Mouse (Mus musculus): Measurements from ENCODE around the gene Kif9. TPM values are rescaled to one million over a fixed set of nuclear protein-coding genes. Genes with fewer than 3 reads are reported as not detected.

Gene Kif9
- total and polyA plus RNA-seq, 2 experiments from 2014 or later: 3.8 to 4.4 TPM

DNA sequence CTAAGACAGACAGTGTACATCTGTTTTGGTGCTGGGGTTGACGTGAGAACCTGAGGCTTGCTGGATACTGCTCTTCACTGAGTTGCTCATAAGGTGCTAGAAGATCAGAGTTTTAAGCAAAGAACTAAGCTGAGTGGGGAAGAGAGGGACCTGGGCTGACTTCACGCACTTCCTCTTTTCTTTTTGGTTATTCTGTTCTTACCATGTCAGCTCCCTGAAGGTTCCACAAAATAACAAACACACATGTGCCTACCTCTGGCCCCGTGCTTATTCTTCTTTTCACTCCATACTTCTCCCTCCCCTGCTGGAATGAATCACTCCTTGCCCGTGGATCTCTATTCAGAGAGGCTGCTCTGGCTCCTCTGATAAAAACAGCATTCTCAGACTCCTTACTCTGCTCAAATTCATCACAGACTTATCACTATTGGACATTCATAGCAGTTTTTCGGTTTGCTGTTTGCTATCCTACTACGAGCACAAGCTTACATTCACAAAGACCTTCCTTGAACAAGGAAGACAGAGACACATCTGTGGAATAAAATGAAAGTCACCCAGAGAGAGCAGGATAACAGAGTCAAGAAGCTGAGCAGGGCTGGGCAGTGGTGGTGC is 12.7 kb upstream of the Kif9 start:
- Histone ChIP-seq H3K27me3 (ENCODE audit: insufficient read depth, low read length) (no peaks in the 10 kb centered on the region), H3K4me3 (ENCODE audit: low read depth, low read length) (no peak overlapping the region), H3K9ac (no peak overlapping the region), H3K4me2 (ENCODE audit: low read depth) (no peak overlapping the region), H3K27ac (ENCODE audit: low read depth, low read length) (no peak overlapping the region), H3K36me3 (ENCODE audit: insufficient read depth) (0 out of 2 replicates have a peak, but pooled peaks cover 4% of the 10 kb centered on the region), H3K4me1 (ENCODE audit: insufficient read depth) (no peaks in the 10 kb centered on the region), H3K9me3 (ENCODE audit: low read length) (no peaks in the 10 kb centered on the region)
- no peak for TF ChIP-seq CTCF (IDR thresholded peaks at IDR 0.05; ENCODE audit: low read depth)
- 90% methylated on average over 6 of the region's 6 CpGs for whole genome bisulfite sequencing
- DNase-seq (no peak), ATAC-seq (no peak)

DNA sequence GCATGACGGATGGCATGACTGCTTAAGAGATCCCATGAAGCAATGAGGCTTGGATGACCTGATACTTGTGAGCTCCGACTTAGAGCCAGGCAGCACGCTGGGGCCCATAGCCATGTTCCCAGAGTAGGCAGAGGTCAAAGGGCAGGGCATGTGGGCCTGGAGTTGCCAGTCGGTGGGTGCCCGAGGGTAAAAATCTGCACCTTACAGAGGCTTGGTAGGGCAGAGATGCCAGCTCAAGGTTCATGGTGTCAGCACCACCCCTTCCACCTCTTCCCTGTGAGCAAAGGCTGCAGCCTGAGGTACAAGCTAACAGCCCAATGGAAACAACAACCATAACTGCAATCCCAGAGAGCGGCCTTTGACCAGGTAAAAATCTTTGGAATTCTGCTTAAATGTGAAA is 11.4 kb upstream of the Kif9 start:
- TF ChIP-seq CTCF (IDR thresholded peaks at IDR 0.05; ENCODE audit: low read depth): no peak
- DNase-seq (no peak), ATAC-seq (no peak)
- Histone ChIP-seq H3K27ac (ENCODE audit: low read depth, low read length) (no peak overlapping the region), H3K4me2 (ENCODE audit: low read depth) (no peak overlapping the region), H3K36me3 (ENCODE audit: insufficient read depth) (0 out of 2 replicates have a peak, but pooled peaks cover 4% of the 10 kb centered on the region), H3K4me3 (ENCODE audit: low read depth, low read length) (no peak overlapping the region), H3K9ac (no peak overlapping the region), H3K9me3 (ENCODE audit: low read length) (no peaks in the 10 kb centered on the region), H3K4me1 (ENCODE audit: insufficient read depth) (no peaks in the 10 kb centered on the region), H3K27me3 (ENCODE audit: insufficient read depth, low read length) (no peaks in the 10 kb centered on the region)
- 93% methylated on average over 6 of the region's 6 CpGs for WGBS

GRCm38 (mm10) chr9:110466179-110466578 is 10.6 kb upstream of the Kif9 start:
- TF ChIP-seq CTCF (IDR thresholded peaks at IDR 0.05; ENCODE audit: low read depth): peak; percentile 39; the same call in 1 of the 2 replicates
- no peaks in the 10 kb centered on the region for H3K9me3 ChIP-seq (ENCODE audit: low read length)
- no peaks in the 10 kb centered on the region for H3K4me1 ChIP-seq (ENCODE audit: insufficient read depth)
- DNase-seq (peak; percentile 19), ATAC-seq (no peak)
- no peak overlapping the region for H3K4me2 ChIP-seq (ENCODE audit: low read depth)
- H3K27ac ChIP-seq (ENCODE audit: low read depth, low read length): no peak overlapping the region
- no peak overlapping the region for H3K9ac ChIP-seq
- H3K4me3 ChIP-seq (ENCODE audit: low read depth, low read length): no peak overlapping the region
- 92% methylated on average over 3 of the region's 3 CpGs for WGBS
- H3K36me3 ChIP-seq (ENCODE audit: insufficient read depth): 0 out of 2 replicates have a peak, but pooled peaks cover 4% of the 10 kb centered on the region
- H3K27me3 ChIP-seq (ENCODE audit: insufficient read depth, low read length): no peaks in the 10 kb centered on the region

DNA sequence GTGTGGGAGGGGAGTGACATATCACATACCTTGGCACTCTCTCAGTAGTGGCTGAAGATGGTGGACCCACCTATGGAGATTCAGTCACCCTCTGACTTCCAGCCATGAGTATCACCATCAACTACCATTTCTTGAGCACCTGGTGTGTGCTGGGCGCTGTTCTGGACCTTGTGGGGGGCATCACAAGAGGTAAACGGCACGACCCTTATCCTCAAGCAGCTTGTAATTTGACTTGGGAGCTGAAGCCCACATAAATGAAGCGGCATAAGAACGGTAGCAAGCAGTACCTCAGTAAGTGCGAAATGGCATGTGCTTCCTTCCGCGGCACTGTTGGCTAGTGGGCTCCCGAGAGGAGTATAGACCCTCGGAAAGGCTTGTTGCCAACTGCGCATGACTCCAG is 1.2 kb downstream of the Kif9 start:
- no peak for TF ChIP-seq CTCF (IDR thresholded peaks at IDR 0.05; ENCODE audit: low read depth)

GRCm38 (mm10) chr9:110478639-110479038 is 1.9 kb downstream of the Kif9 start:
- H3K4me2 ChIP-seq (ENCODE audit: low read depth): no peak overlapping the region
- 75% methylated on average over 4 of the region's 4 CpGs for WGBS
- H3K27me3 ChIP-seq (ENCODE audit: insufficient read depth, low read length): no peaks in the 10 kb centered on the region
- no peak for DNase-seq
- H3K27ac ChIP-seq (ENCODE audit: low read depth, low read length): no peak overlapping the region
- H3K36me3 ChIP-seq (ENCODE audit: insufficient read depth): no peaks in the 10 kb centered on the region
- H3K4me1 ChIP-seq (ENCODE audit: insufficient read depth): peaks cover 11% of the 10 kb centered on the region
- no peak for TF ChIP-seq CTCF (IDR thresholded peaks at IDR 0.05; ENCODE audit: low read depth)
- H3K9ac ChIP-seq: no peak overlapping the region
- H3K9me3 ChIP-seq (ENCODE audit: low read length): no peaks in the 10 kb centered on the region
- H3K4me3 ChIP-seq (ENCODE audit: low read depth, low read length): no peak overlapping the region
- ATAC-seq: no peak

More for the DNA sequence above, 1.2 kb downstream of the Kif9 start:
- ATAC-seq (no peak), DNase-seq (no peak)
- H3K9ac ChIP-seq: no peak overlapping the region
- no peak overlapping the region for H3K4me2 ChIP-seq (ENCODE audit: low read depth)
- H3K4me3 ChIP-seq (ENCODE audit: low read depth, low read length): no peak overlapping the region
- H3K27ac ChIP-seq (ENCODE audit: low read depth, low read length): no peak overlapping the region
- no peaks in the 10 kb centered on the region for H3K27me3 ChIP-seq (ENCODE audit: insufficient read depth, low read length)
- H3K4me1 ChIP-seq (ENCODE audit: insufficient read depth): peaks cover 11% of the 10 kb centered on the region
- H3K9me3 ChIP-seq (ENCODE audit: low read length): no peaks in the 10 kb centered on the region
- 55% methylated on average over 11 of the region's 11 CpGs for WGBS
- no peaks in the 10 kb centered on the region for H3K36me3 ChIP-seq (ENCODE audit: insufficient read depth)

DNA sequence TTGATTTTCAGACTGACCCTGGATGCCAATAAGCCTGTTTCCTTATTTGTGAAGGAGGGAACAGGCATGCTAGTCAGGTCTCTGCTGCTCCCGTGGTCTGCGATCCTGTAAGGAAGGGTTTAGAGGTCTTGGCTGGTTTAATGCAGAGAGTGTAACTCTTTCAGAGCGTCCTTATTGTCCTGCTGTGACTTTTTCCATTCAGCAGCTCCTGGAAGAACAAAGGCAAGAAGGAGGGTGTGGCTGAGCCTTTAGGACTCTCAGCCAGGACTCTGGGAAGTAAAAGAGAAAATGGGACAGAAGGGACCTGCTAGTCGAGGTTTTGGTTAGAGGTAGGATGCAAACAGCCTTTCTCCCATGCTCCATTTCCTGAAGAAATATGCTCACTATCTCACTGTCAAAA is 12.1 kb downstream of the Kif9 start:
- no peak overlapping the region for H3K4me3 ChIP-seq (ENCODE audit: low read depth, low read length)
- no peak for ATAC-seq
- 17% methylated on average over 4 of the region's 4 CpGs for WGBS

DNA sequence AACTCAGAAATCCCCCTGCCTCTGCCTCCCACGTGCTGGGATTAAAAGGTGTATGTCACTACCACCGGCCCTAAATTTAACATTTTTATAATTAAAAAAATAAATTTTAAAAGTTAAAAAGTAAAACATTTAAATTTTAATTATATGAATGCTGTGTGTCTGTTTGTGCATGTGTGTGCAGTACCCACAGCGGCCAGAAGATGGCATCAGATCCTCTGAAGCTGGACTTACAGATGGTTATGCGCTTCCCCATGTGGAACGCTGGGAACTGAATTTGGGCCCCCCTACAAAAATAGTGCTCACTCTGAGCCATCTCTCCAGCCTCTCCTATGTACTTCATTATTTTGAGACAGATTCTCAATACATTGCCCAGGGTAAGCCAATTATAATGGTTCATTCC is 14.2 kb downstream of the Kif9 start:
- no peaks in the 10 kb centered on the region for H3K4me1 ChIP-seq (ENCODE audit: insufficient read depth)
- ATAC-seq (no peak), DNase-seq (no peak)
- TF ChIP-seq CTCF (IDR thresholded peaks at IDR 0.05; ENCODE audit: low read depth): peak; percentile 30
- no peaks in the 10 kb centered on the region for H3K27me3 ChIP-seq (ENCODE audit: insufficient read depth, low read length)
- H3K27ac ChIP-seq (ENCODE audit: low read depth, low read length): no peak overlapping the region
- 66% methylated on average over 5 of the region's 5 CpGs for WGBS
- H3K36me3 ChIP-seq (ENCODE audit: insufficient read depth): no peaks in the 10 kb centered on the region
- H3K4me2 ChIP-seq (ENCODE audit: low read depth): no peak overlapping the region
- no peak overlapping the region for H3K9ac ChIP-seq
- no peak overlapping the region for H3K4me3 ChIP-seq (ENCODE audit: low read depth, low read length)
- H3K9me3 ChIP-seq (ENCODE audit: low read length): 0 out of 2 replicates have a peak, but pooled peaks cover 3% of the 10 kb centered on the region

More for the DNA sequence above, 12.1 kb downstream of the Kif9 start:
- no peaks in the 10 kb centered on the region for H3K36me3 ChIP-seq (ENCODE audit: insufficient read depth)
- no peak for TF ChIP-seq CTCF (IDR thresholded peaks at IDR 0.05; ENCODE audit: low read depth)
- DNase-seq: no peak
- H3K27ac ChIP-seq (ENCODE audit: low read depth, low read length): no peak overlapping the region
- 0 out of 2 replicates have a peak, but pooled peaks cover 3% of the 10 kb centered on the region for H3K9me3 ChIP-seq (ENCODE audit: low read length)
- no peaks in the 10 kb centered on the region for H3K27me3 ChIP-seq (ENCODE audit: insufficient read depth, low read length)
- H3K4me1 ChIP-seq (ENCODE audit: insufficient read depth): no peaks in the 10 kb centered on the region
- no peak overlapping the region for H3K4me2 ChIP-seq (ENCODE audit: low read depth)
- no peak overlapping the region for H3K9ac ChIP-seq
